Mouse (Mus musculus) urinary bladder, postnatal 14 days (tissue): Measurements from ENCODE around the gene Sec24b.

ENCODE experiments used
- DNase-seq: peaks from one replicate; pipeline ENCODE4 v3.0.0; 2021; ENCODE audit warnings: low spot score

Gene Sec24b

DNA sequence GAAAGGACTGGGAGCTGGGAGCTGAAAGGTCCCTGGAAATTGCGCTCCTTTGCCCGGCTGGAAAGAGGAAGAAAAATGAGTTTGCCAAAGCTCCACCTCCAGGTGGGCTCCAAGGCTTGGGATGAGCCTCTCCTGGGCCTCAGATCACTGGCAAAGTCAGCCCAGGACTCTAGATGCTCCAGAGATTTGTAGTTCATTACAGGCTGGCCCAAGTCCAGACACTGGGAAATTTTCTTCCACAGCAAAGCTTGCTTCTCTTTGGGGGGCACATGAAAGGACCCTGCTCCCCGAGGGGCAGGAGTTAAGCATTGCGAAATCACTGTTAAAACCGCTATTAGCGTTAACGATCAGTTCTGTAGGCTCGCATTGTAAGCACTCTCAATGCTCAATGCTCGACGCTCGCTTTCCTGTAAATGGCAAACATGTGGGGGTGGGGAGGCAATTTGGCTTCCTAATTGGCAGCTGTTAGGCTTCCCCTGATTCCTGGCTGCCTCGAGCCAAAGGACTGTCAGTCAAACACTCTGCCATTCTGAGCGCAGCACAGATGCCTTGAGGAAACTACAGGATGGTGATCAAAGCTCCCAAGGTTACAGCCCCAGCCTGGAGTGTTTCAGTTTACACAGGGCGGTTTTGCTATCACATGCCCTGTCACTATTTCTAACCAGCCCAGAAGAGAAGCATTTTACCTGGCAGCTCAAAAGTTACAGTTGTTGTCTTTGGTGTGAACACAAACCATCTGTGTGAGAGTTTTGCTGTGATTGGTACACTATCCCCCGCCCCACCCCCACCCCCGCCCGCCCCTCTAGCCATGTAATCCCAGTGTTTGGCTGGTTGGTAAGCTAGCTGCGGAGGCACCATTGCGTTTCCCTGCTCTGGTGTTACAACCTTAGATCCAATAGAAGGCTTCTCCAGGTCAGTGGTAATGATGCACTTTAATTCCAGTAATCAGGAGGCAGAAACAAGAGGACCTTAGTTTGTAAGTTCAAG is 90.5 kb downstream of the Sec24b start:
- DNase-seq = no peak

DNA sequence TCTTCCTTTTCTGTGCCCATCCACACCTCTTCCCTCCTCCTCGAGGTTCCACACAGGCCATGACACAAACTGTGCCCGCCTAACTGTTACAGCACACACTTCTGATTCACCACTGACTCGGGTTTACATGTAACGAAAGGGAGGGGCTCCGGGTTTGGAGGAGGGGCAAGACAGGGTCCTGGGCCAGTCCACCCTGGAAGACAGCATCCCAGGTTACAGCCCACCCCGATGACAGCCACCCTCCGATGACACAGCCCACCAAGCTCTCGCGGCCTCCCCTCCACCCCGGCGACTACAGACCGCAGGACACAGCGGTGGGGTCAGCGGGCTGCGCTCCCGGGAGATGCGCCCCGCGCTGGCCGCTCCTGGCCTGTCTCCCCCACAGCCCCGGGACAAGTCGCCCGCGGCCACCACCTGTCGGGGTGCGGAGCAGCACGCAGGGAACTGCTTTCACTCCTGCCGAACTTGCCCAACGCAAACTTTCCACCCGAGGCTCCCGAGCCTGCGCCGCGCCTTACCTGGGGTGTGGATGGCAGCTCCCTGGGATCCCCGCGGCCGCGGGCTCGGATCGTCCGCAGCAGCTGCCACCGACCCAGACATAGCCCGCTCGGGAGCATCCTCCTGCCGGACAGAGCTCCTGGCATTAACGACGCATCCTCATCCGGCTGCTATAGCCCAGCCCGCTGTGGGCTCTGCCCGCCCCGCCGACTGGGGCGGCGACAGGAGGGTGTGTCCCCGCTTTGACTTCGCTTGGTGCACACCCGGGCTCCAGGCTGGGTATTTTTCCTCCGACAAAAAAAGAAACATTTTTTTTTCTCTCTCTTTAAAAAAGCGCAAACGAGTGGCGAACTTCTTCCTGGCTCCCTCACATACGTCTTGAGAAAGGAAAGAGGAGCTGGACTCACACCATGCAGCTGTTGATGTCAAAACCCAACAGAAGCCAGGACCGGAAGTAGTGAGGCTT is 91.6 kb downstream of the Sec24b start, which contains the start of gene Mcub:
Gene Mcub, minus strand, starts transcription at position 775 of the 964 bp plus-strand sequence.
- DNase-seq = peak; percentile 40

DNA sequence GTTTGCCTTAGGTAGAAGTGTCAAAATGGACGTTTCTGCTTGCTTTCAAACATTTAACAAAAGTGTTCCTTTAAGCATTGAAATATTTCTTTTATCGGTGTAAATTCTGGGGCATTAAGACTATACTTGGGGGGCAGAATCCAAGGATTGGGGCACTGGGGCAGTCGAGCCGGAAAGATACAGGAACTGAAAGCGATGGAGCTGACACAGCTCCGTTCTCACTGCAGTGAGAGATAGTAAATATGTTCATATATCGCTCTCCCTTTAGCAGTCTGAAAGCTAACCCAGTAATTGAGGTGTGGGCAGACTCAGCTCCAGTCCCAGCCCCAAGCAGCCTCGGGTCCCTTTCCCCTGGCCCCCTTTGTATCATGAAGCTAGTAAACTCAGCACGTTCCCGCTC is 92.3 kb downstream of the Sec24b start:
- no peak for DNase-seq

DNA sequence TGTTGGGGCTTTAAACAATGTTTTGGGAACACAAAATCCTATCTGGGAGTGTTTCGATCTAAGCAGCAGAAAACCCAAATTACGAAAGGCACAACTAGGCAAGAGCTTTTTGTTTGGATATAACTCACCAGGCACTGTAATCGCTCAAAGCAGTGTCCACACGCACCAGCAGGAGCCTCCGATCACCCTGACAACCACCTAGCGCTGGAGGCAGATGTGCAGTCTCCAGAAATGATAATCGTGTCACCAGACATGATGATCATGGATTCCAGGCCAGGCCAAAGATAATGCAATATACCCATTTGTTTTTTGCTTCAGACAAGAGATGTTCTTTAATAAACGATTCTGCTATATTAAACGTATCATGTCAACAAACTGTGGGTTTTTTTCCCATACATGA is 93.5 kb downstream of the Sec24b start:
- DNase-seq = no peak

DNA sequence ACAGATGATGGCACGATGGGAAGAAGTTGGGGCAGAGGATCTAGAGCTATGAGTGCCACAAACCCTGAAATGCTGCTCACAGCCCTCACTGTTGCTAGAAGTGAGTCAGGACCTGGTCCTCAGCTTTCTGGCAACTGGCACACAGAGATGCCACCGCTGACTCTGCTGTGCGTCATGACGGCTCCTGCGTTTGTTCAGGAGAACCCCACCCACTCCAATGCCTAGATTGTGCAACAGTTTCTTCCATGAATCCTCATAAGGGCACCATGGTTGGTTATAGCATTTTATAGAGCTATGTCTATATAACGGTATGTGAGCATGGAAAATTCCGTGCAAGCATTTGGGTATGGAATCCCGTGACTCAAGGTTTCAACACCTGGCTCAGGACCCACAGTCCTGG is 96.7 kb downstream of the Sec24b start:
- DNase-seq = no peak

DNA sequence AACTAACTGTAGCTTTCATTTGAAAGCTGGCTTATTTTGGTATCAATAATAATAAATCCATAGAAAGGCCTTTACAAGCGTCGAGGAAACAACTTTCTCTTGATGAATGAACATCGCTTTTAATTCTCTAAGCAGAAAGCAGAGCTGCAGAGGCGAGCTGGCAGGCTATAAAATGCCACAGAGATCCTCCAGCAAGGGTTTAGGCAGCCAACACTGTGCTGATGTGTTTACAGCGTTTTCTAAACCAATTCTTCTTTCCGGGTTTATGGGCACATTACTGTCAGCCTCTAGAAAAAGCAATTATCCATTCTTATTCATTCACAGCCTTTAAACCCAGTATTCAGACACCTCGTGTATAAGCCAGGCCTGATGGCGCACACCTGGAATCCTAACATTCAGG is 98.8 kb downstream of the Sec24b start:
- DNase-seq = no peak

DNA sequence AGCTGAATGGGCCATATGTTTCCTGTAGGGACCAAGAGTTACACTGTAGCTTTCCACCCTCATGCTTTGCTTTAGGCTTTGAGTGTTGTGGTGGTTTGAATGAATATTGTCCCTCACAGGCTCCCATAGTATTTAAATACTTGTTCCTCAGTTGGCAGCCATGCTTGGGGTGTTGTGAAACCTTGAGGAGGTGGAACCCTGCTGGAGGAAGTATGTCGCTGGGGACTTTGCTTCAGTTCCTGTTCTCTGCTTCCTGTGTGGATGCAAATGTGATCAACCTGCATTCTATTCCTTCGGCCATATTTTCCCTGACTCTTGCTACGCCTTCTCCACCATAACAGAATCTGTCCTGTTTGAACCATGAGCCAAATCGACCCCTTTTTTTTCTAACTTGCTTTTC is 108.1 kb downstream of the Sec24b start:
- no peak for DNase-seq

DNA sequence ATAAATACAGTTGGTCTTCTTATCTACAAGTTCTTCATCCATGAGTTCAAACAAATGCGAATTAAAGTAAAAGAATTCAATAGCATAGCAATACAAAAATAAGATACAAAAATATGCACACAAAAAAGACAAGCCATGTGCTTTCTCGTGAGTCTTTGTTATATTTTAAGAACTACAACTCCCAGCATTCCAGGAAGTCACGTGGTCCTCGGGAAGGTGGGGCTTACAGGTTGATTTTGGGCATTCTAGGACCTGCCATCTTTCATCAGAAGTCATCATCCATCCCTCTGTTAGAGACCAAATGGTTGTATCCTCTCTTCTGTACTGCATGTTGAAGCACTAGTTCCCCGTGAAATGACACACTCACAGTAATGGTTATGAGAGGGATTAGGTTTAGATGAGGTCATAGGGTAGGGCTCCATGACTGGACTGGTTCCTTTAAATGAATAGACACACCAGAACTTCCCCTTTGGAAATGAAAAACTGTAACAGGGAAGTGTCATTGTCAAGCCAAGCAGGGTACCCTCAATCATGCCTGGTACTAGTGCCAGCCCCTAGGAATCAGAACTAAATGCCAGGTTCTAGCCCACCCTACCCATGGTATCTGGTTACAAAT is 112.1 kb downstream of the Sec24b start:
- DNase-seq = no peak

DNA sequence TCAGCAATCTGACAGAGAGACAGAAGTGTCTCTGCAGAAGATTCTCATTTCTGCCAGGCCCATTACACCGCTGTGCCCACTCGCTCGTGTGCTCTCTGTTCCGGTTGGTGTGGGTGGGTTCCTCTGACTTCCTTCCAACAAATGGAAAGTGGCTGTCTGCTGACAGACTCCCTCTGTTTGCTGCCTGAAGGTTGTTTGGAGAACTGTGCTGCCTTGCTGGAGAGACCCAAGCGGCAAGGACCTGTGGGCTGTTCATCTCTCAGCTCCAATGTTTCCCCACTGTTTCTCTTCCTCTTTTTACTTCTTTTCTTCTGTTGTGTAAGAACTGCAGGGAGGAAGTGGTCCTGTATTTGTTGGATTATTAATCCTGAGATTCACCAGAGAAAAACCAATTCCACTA is 113.0 kb downstream of the Sec24b start:
- no peak for DNase-seq

DNA sequence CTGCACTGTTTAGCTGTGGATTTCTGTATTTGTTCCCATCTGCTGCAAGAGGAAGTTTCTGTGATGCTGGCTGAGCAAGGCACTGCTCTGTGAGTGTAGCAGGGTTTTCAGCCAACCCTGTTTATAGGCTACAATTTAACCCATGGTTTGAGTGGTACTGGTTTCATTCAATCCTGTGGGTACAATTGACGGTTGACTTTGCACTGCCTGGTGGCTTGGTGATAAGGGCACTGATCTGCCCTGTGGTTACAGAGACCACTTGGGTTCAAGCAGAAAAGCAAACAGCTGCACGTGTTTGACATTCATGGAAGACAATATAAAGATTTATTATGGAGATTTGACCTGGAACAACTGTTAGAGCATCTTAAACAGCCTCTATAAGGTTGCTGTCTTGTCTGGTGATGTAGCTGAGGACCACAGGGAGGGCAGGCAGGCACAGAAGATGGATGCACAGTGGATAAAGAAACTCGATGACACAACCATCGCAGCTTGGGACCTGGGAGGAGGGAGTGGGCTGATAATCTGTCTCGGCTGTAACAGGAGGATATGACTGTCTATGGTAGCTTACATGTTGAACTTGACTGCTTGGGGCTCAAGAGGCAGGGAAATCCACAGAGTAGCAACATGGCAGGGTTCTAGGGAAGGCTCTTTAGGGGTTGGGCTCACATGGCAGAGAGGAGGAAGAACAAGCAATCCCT is 115.0 kb downstream of the Sec24b start:
- no peak for DNase-seq

DNA sequence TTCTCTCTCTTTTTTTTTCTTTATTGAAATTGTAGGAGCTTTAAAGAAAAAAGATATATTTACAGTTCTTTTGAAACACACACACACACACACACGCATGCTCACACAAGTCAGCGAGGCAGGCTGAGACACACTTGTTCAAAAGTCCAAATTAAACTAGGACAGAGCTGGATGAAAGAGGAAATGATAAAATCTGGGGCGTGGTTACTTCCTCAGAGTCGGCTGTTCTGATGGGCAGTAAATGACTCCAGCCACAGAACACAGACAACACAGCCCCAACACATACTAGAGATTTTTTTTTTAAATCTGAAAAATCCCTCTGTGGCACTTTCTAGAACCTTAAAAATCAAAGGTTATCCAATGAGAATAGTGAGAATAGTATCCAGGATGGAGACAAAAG is 117.5 kb downstream of the Sec24b start:
- no peak for DNase-seq

DNA sequence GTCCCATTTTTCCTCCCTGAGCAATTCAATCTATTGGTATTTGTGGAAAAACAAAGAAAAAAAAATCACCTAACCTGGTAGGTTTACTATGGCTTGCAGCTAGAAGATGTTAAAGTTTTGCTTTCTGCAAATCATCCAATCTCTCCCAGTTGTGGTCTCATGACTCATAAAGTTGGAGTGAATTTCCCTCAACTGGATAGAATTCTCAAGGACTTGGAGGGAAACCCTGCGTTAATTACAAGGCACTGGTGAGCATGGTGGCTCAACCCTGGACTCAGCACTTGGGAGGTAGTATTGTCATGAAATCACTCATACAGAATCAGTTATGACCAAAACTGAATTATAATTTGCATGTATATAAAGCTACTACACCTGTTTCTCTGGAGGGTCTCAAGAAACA is 120.1 kb downstream of the Sec24b start:
- DNase-seq = no peak

DNA sequence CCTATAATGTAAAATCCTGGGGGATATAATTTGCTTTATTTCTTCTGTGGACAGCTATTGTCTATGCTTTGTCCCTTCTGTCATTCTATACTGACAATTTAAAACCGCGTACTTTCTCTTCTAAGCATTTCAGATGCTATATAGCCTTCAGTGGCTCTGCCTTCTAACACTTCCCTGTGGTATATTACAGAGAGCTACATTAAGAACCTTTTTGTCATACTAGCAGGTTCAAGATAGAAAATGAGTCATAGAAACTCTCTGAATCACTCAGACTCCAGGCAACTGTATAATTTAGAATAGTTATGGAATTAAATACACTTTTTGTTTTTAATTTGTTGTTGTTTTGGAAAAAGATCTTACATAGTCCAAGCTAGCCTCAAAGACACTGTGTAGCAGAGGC is 120.6 kb downstream of the Sec24b start:
- no peak for DNase-seq

DNA sequence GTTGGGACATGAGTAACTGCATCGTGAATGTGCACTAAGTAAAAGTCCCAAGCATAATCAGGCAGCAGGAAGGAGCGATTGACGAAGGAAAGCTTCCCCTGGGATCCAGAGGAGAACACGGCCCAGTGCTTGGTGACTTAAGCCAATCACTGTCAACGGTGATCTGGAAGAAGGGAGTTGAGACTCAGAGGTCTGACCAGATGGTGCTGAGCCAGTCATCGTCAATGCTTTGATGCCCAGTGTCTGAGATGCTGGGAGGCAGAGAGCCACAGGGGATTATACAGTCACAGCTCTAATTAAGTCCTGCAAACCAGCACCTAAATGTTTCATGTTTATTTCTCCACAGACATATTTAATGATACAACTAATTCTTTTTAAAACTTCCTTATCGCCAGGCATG is 122.3 kb downstream of the Sec24b start:
- no peak for DNase-seq

DNA sequence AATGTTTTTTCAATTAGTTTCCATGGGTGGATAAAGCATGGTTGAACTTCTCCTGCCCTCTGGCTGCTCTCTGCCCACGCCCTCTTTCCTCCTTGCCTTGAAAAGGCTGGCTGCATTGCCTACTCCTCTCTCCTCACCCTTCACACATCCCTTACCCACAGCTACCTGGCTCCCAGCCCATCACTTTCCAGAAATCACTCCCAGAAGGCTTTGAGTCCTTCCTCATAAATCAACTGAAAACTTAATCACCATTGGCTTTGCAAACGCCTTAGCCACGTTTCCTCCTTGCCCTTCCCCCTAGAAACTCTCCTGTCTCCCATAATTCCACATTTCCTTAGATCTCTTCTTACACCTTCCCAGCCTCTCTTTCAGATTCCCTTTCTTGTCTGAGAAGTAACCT is 123.5 kb downstream of the Sec24b start:
- peak; percentile 42 for DNase-seq

DNA sequence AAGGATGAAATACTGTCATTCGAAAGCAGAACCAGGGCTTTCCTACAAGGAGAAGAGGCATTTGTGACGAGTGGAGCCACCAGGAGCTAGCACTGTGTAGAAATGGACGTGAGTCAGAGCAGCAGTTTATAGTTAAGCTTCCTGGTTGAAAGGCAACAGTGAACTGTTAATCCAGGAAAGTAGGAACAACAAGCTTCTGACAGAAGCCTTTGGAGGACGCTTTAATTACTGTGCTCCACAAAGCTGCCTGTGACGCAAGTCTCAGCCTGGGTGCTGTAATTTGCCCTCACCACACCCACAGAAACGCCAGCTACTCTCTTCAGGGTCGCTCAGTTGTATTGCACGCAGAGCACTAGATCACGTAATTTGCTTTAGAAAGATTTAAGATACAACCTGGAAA is 124.8 kb downstream of the Sec24b start:
- no peak for DNase-seq
